Mouse (Mus musculus) kidney, postnatal 0 days (tissue): ENCODE data around the gene Rbmx2. TPM values are rescaled to one million over a fixed set of nuclear protein-coding genes. Genes with fewer than 3 reads are reported as not detected.

Experiments used
- ATAC-seq: fragments of 200-750 bp; cut with Nextera tagmentation; replicated peaks from 2 replicates; pipeline ENCODE4 v1.8.0; 2017; ENCODE audit warnings: low read depth, moderate number of reproducible peaks, moderate TSS enrichment, moderate library complexity; ENCODE audit not compliant: low FRiP score
- DNase-seq: peaks from one replicate; pipeline ENCODE4 v3.0.0-alpha.2; 2016; ENCODE audit warnings: low spot score
- H3K27ac ChIP-seq: fragments of 300-500 bp; sonication (generic); 2 replicates; pipeline ENCODE4 v1.5.1; 2014; ENCODE audit warnings: mild to moderate bottlenecking
- H3K27me3 ChIP-seq: fragments of 300-500 bp; sonication (generic); 2 replicates; pipeline ENCODE4 v1.6.1; 2014; ENCODE audit warnings: low read length, mixed read lengths; ENCODE audit not compliant: insufficient read depth
- H3K36me3 ChIP-seq: fragments of 300-500 bp; sonication (generic); 2 replicates; pipeline ENCODE4 v1.6.1; 2014; ENCODE audit warnings: low read length, mixed read lengths; ENCODE audit not compliant: insufficient read depth
- H3K4me1 ChIP-seq: fragments of 300-500 bp; sonication (generic); replicated peaks from 2 replicates; pipeline ENCODE4 v1.6.1; 2014; ENCODE audit warnings: antibody characterized with exemption, low read length, mixed read lengths; ENCODE audit not compliant: insufficient read depth
- H3K4me2 ChIP-seq: fragments of 300-500 bp; sonication (generic); 2 replicates; pipeline ENCODE4 v1.6.1; 2014; ENCODE audit warnings: mild to moderate bottlenecking, low read length, moderate library complexity, mixed read lengths
- H3K4me3 ChIP-seq: fragments of 300-500 bp; sonication (generic); replicated peaks from 2 replicates; pipeline ENCODE4 v1.5.1; 2014; ENCODE audit warnings: low read depth, low read length
- H3K9ac ChIP-seq: fragments of 300-500 bp; sonication (generic); 2 replicates; pipeline ENCODE4 v1.6.1; 2014; ENCODE audit warnings: low read depth, low read length
- H3K9me3 ChIP-seq: fragments of 300-500 bp; sonication (generic); replicated peaks from 2 replicates; pipeline ENCODE4 v1.6.1; 2016; ENCODE audit warnings: low read length, inconsistent platforms, mixed read lengths
- CTCF ChIP-seq: IDR thresholded peaks from 2 replicates; pipeline ENCODE4 v1.5.1; 2016; ENCODE audit warnings: antibody characterized with exemption, low read depth, mild to moderate bottlenecking, moderate library complexity
- WGBS: fragments of 180-500 bp; shearing (Covaris S2); extraction: QIAGEN DNeasy Blood & Tissue Kit; methylation state at CpG from one replicate; pipeline ENCODE4 v1.1.7; 2014; 5-methylcytosine and 5-hydroxymethylcytosine counted together
- polyA plus RNA-seq: library from polyadenylated mRNA; unstranded; fragments of >200 nt; fragmentation: Nextera tagmentation; extraction: Ambion mirVana; gene quantifications from 2 replicates; pipeline ENCODE4 v1.2.1, GENCODE M21; 2015

The Rbmx2 gene
- polyA plus RNA-seq, 1 experiment from 2014 or later = 22.2 TPM

DNA sequence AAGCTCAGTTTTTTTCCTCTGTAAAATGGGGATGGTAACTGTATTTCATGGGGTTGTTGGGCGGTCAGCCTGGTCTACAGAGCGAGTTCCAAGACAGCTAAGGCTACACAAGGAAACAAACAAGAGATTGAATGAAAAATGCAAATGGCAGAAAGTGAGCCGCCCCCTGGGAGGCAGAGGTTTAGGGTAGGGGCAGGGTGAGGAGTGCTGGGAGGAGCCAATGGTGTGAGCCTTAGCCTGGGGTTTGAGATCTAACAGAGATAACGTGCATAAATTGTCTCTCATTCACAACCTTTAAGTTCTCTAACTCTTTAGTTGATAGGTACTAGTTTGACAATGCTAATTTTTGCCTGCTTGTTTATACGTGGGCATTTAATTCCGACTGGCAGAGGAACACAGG lies 344 bp upstream of the Rbmx2 start:
- peak overlapping the region; percentile 42 for H3K4me2 ChIP-seq
- WGBS = 29% methylated on average over 6 of the region's 6 CpGs
- no peaks in the 10 kb centered on the region for H3K27me3 ChIP-seq
- H3K4me1 ChIP-seq = no peaks in the 10 kb centered on the region
- TF ChIP-seq CTCF = no peak
- H3K36me3 ChIP-seq = no peaks in the 10 kb centered on the region
- H3K9ac ChIP-seq = no peak overlapping the region
- no peak overlapping the region for H3K27ac ChIP-seq
- H3K4me3 ChIP-seq = peak overlapping the region; percentile 52
- no peaks in the 10 kb centered on the region for H3K9me3 ChIP-seq
- ATAC-seq (peak; percentile 85), DNase-seq (no peak)

DNA sequence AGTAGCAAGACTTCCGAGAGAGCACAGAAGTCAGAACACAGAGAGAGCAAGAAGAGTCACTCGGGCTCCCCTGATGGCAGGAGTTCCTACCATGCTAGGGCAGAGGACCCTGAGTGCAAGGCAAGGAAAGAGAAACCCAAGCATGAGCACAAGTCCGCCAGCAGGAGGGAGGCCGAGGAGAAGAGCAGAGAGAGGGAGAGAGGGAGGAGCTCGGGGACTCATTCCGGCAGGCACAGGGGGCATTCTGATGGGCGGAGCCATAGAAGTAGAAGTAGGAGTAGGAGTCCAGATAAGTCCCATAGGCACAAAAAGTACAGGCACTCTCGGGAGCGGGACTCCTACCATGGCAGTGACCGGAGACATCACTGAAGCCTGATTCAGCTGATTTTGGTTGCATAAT lies 14.9 kb downstream of the Rbmx2 start:
- no peak overlapping the region for H3K4me3 ChIP-seq
- H3K4me1 ChIP-seq = no peaks in the 10 kb centered on the region
- H3K27me3 ChIP-seq = no peaks in the 10 kb centered on the region
- DNase-seq (no peak), ATAC-seq (no peak)
- no peaks in the 10 kb centered on the region for H3K9me3 ChIP-seq
- H3K9ac ChIP-seq = no peak overlapping the region
- H3K27ac ChIP-seq = no peak overlapping the region
- 90% methylated on average over 10 of the region's 10 CpGs for WGBS
- no peak overlapping the region for H3K4me2 ChIP-seq
- H3K36me3 ChIP-seq = no peaks in the 10 kb centered on the region
- no peak for TF ChIP-seq CTCF

DNA sequence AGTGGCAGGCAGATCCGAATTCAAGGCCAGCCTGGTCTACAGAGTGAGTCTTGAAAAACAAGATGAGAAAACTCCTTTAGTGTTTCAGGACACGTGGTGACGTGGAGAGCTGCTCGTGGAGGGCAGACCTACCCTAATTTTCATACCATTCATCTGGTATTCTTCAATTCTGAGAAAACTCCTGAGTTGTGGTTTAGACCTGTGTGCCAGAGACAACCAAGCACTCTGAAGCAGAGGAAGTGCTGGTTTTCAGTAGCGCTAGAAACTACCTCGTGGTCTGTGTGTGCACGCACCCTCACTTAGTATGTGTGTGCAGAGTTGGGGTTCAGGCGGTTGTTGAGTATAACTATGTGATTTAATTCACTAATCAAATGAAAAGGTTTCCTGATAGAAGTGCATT lies 18.0 kb downstream of the Rbmx2 start:
- ATAC-seq (no peak), DNase-seq (no peak)
- TF ChIP-seq CTCF = no peak
- Histone ChIP-seq H3K4me1 (no peaks in the 10 kb centered on the region), H3K36me3 (no peaks in the 10 kb centered on the region), H3K27me3 (no peaks in the 10 kb centered on the region), H3K4me3 (no peak overlapping the region), H3K9ac (no peak overlapping the region), H3K9me3 (no peaks in the 10 kb centered on the region), H3K27ac (no peak overlapping the region), H3K4me2 (no peak overlapping the region)
- 87% methylated on average over 8 of the region's 8 CpGs for WGBS

DNA sequence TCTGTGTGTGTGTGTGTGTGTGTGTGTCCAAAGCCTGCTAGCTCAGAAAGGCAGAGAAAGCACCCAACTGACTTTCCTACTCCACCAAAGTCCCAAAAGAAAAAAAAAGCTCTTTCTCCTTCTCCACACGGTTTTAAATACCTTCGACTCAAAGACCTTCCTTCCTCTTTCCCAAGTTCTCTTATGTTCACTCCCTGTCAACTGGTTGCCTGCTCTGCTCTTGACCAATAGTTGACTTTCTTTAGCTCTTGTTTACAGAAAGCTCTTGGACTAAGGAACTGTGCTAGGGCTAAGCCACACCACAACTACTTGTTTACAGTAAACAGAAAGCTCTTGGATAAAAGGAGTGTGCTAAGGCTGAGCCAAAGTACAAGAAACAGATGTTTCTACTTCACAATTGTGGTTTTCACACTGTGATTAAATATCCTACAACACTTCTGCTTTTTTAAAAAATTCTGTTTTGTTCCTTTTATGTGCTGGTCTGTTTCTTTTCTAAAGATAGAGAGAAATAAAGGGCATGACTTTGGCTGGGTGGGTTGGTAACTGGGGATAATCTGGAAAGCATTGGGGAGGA lies 60.0 kb downstream of the Rbmx2 start:
- Histone ChIP-seq H3K9ac (no peak overlapping the region), H3K9me3 (no peaks in the 10 kb centered on the region), H3K4me1 (no peaks in the 10 kb centered on the region), H3K36me3 (no peaks in the 10 kb centered on the region), H3K4me3 (no peak overlapping the region), H3K27ac (no peak overlapping the region), H3K27me3 (no peaks in the 10 kb centered on the region), H3K4me2 (no peak overlapping the region)
- no peak for DNase-seq
- TF ChIP-seq CTCF = no peak
- 70% methylated on average over 2 of the region's 2 CpGs for WGBS
- ATAC-seq = no peak

Other genes with a start within 250 kb of the Rbmx2 start
- gene Elf4, start 231.9 kb upstream of the Rbmx2 start, polyA plus RNA-seq = 2.2 and 2.4 TPM in 2 replicates
- gene Aifm1, start 181.4 kb upstream of the Rbmx2 start, polyA plus RNA-seq = 100 and 107 TPM in 2 replicates
- 0.87 and 1.4 TPM in 2 replicates for gene Rab33a, start 175.7 kb upstream of the Rbmx2 start, polyA plus RNA-seq
- 8.4 and 8.8 TPM in 2 replicates for gene Zfp280c, start 100.5 kb upstream of the Rbmx2 start, polyA plus RNA-seq
- gene Slc25a14, start 71.6 kb upstream of the Rbmx2 start, polyA plus RNA-seq = 14.0 TPM in 2 replicates
- gene Gpr119, start 20.5 kb upstream of the Rbmx2 start, polyA plus RNA-seq = not detected in 2 replicates
- gene Gm595, start 182.7 kb downstream of the Rbmx2 start, polyA plus RNA-seq = not detected in 2 replicates